Mouse (Mus musculus): ENCODE data around the gene Cd248.

The Cd248 gene

DNA sequence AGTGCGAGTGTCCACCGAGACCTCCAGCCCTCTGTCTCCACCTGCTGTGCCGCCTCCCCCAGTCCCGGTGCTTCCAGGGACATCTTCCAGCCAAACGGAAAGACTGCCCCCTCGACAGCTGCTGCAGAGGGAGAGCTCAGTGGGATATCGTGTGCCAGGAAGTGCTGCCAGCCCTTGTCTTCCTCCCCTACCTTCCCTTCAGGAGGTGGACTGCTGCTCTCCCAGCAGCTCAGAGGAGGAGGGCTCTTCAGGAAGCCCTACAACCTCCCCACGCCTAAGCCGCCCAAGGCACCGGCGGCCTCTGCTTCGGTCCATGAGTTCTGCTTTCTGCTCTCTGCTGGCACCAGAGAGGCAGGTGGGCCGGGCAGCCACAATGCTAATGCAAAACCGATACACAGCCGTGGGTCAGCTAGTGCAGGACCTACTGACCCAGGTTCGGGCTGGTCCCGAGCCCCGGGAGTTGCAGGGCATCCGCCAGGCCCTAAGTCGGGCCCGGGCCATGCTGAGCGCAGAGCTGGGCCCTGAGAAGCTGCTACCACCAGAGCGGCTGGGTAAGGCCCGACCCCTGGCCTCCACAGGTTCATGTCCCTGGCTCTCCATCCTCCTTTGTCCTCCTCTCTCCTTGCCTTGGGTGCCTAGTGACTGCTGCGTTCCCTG lies 15.6 kb upstream of the Cd248 start:
- DNase-seq: no peak

DNA sequence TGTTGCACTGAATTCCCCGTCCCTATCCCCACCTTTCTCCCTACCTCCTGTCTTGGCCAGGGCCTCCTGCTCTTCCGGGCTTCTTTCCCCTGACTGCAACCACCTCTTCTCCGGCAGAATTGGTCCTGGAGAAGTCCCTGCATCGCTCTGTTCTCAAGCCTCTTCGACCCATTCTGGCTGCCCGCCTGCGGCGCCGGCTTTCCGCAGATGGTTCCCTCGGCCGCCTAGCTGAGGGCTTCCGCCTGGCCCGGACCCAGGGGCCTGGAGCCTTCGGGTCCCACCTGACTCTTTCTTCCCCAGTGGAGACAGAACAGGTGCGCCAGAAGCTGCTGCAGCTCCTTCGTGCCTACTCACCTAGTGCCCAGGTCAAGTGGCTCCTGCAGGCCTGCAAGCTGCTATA lies 15.0 kb upstream of the Cd248 start:
- no peak for DNase-seq

DNA sequence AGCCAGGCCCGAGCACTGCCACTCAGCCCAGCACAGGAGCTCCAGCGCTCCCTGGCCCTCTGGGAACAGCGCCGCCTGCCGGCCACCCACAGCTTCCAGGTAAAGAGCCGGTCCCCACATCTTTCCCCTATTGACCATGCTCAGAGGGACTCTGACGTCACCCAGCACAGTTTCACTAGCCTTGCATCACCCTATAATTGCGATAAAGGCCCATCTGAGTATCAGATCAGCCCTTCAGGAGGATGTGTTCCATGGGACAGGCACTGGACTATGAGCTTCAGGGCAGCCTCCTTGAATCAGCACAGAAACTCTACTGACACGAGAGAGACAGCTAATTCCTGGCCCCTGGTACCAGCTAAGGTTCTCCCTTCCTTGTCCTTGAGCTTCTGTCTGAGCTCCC lies 14.0 kb upstream of the Cd248 start:
- DNase-seq: peak; percentile 81 to 86

DNA sequence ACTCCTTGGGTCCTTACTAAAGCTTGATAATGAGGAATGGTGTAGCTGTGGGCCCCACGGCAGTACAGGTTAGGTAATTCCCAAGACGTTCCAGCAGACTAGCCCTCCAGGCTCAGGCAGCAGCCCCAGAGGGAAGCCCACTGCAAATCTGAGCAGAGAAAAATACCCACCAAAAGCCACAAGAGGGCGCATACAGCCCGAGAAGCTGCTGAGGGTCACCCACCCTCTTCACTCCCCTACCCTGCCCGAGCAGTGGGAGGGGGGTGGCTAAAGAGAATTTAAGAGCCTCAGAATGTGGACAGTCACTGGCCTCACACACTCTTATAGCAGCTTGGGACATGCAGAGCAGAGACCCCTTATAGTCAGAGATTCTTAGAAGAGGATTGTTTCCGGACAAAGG lies 11.6 kb upstream of the Cd248 start:
- DNase-seq: peak; percentile 68 to 77

DNA sequence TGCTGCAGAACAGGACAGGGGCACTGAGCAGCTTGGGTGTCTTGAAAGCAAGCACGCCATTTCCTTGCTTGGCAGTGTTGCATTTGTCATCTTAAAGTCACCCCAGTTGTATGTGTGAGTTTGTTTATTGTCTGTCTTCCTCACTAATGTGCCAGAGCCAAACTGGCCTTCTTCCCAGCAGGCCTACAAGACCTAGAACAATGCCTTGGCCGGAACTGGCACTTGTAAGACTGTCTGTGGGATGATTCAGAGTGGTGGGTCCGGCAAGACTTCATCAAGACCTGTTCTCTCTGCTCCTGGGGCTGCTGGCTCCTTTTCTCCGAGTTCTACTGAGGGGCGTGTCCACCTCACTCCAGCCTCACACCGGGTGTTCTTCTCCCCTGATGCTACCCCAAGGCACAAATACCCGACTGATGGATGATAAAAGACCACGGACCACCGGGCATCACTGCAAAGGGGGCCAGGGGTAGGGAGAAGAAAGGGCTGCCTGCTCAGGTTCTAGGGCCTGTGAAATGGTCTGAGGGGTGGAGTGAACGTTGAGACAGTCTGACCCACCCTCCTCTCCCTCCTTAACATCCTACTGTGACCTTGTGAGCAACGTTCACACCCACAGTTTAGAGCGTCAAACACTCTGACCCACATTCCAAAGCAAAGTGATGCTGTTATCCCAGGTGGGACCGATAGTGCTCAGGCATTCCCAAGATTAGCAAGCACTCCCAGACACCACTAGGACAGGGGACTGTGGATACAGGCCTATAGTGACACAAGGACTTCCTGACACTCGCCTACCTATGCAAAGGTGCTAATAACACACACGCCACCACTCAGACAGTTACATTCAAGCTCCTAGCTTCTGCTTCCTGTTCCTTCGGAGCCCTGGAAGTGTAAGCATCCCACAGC lies 9.8 kb upstream of the Cd248 start:
- no peak for DNase-seq

DNA sequence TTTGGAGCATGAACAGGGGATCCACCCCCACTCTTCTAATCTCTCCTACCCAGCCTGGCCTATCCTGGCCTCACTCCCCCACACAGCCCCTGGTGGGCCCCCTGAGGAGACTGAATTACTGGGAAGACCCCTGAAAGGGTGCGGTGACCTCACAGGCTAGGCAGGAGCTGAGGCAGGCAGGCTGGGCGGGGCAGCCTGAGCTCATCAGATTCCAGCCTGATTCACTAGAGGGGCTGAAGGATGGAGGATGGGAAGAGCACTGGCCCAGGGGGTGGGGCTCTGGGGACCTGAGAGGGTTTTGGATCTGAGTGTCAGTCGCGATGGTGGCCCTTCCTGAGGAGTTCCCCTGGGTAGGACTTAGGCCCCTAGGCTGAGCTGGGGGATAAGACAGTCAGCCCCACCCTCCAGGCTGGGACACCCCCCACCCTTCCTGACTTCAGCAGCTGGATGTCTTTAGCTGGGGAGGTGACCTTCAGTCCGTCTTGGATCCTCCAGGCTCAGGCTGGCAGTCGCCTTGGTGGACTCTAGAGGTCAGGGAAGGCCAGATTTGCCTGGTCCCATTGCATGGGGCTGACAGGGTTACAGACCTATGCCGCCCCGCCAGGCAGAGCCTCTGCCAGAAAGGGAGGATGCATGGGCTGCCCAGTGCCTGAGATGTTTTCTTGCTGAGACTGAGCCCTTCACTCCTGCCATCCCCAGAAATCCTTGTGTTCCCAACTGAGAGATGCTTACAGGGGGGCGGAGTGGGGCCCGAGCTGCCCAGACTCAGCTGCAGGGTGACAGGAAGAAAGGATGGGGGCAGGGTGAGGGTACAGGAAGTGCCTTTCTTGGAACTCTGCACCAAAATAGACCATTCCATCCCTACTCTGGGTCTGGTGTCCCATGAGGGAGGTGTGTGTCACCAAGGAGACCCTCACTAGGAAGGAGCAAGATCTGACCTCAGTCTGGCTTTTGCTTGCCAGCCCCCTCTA lies 8.8 kb upstream of the Cd248 start:
- DNase-seq: peak in 1 of 2 experiments; percentile 57

DNA sequence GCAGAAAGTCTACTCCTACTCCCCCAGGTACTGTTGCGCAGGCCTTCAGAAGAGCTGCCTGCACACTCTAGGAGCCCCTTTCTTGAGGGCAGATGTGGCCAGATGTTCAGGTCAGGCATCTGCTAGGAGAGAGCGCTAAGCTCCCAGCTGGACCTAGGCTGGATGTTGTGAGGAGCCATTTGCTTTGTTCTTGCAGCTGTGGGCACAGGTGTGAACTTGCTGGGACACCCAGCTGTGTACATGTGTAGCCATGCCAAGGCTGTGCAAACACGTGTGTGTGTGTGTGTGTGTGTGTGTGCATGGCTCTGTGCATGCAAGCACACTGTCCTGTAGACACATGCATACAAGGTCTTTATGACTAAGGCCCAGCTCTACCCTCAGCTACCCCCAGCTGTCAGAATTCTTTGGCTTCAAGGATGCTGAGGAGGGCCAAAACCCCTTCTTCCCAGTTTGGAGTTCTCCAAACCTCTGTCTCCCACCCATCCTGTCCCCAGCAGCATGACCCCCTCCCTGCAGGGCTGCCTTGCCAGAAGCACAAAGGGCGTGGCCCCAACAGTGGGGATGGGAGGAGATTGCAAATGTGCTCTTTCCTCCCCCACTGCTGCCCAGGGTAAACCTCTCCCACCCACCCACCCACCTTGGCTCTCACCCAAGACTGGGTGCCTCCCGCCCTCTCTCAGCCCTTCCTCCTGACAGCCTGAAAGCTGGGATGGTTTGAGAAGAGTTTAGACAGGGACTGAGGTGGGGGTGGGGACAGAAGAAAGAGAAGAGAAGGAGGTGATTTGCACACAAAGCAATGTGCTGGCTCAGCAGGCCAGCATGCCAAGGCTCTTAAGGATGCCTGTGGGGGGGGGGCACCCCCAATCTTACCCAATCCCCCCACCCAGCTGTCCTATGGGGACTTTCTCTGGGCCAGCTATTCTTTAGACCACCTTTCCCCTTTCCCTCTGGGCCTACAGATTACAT lies 7.2 kb upstream of the Cd248 start:
- DNase-seq: peak; percentile 45 to 47

DNA sequence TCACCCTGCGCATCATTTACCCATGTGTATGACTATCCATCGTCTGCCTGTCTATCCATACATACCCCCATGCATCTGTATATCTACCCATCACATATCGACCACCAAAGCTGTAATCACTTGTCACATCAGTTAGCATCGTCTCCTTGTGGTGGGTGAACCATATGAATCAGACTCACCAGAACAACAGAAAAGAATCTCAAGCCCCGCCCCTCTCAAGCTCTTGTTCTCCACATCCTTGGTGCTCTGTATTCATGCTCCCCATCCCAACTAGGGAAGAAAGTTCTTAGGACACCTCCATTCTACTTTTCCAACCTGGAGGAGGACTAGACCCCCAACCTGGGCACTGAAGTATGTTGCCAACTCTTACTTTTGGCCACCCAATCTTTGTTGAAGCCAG lies 5.8 kb upstream of the Cd248 start:
- no peak for DNase-seq

DNA sequence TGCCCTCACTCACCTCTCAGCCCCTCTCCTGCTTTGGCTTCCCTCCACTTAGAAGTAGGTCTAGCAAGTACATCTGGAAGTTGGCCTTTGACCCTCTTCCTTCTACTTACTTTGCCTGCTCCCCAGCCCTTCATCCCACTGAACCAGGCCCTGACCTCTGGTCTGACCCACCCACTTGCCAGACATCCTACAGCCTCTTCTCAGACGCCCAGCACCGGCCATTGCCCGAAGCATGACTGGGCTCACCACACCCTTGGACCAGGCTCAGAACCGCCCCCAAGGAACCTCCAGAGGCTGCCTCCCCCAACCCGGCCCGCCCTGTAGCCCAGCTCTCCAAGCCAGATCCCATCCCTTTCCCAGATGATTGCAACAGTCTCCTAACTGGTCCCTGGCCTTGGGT lies 5.4 kb upstream of the Cd248 start:
- no peak for DNase-seq

DNA sequence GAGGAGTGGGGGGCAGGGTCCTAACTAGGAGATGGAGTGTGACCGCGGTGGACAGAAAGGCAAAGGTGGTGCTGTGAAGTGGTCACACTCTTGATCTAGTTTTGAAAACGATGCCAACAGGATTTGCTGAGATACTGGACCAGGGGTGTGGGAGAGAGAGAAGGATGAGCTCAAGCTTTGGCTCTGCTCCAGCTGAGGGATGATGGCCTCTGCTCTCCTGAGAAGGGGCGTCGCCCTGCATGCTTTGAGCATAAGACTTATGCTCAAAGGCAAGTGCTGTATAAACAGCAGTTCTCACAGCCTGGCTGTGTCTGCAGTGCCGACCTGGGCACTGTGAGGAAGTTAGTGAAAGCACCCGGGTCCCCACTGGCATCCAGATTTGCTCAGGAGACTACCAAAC lies 2.8 kb upstream of the Cd248 start:
- DNase-seq: peak in 1 of 2 experiments; percentile 45

DNA sequence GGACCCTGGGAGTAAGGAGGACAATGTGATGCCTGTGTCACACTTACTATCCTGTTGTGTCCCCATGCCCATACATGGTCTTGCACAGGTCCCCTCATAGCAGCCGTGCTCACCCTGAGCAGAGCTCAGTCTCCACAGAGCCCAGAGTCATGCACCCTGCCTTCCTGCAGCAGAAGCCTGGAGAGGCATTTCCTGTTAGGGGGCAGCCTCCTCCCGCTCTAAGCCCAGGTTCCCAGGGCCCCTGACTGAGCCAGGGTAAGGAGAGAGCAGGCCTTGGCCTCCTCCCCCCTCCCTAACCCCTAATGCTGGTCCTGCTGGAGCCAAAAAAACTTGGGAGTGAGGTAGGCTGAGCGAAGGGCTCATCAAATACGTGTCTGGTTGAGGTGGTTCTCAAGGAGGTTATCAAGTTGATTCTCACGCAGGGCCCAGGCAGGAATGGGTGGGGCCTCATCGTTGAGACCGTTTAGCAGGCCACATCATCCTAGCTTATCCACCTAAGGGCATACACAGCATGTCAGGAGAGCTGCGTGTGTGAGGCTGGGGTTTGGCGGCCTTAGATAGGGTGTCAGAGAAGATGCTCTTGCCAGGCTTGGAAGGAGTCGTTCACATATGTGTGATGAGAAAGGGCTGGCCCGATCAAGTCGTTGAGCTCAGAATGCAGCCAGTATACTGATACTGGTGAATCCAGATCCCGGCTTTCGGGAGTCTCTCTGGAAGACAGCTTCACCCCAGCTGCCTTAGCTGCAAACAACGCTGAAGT lies 658 bp upstream of the Cd248 start:
- peak in 1 of 2 experiments; percentile 40 for DNase-seq

DNA sequence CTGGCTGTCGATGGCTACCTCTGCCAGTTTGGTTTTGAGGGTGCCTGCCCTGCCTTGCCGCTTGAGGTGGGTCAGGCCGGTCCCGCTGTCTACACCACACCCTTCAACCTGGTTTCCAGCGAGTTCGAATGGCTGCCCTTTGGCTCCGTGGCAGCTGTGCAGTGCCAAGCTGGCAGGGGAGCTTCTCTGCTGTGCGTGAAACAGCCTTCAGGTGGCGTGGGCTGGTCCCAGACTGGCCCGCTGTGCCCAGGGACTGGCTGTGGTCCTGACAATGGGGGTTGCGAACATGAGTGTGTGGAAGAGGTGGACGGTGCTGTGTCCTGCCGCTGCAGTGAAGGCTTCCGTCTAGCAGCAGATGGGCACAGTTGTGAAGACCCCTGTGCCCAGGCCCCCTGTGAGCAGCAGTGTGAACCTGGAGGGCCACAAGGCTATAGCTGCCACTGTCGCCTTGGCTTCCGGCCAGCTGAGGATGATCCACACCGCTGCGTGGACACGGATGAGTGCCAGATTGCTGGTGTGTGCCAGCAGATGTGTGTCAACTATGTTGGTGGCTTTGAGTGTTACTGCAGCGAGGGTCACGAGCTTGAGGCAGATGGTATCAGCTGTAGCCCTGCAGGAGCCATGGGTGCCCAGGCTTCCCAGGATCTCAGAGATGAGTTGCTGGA lies 824 bp downstream of the Cd248 start:
- DNase-seq: peak; percentile 52 to 56

DNA sequence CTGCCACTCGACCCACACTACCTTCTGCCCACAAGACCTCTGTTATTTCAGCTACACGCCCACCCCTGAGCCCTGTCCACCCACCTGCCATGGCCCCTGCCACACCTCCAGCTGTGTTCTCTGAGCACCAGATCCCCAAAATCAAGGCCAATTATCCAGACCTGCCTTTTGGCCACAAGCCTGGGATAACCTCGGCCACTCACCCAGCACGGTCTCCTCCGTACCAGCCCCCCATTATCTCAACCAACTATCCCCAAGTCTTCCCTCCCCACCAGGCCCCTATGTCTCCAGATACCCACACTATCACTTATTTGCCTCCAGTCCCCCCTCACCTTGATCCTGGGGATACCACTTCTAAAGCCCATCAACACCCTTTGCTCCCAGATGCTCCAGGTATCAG lies 1.6 kb downstream of the Cd248 start:
- DNase-seq: no peak

DNA sequence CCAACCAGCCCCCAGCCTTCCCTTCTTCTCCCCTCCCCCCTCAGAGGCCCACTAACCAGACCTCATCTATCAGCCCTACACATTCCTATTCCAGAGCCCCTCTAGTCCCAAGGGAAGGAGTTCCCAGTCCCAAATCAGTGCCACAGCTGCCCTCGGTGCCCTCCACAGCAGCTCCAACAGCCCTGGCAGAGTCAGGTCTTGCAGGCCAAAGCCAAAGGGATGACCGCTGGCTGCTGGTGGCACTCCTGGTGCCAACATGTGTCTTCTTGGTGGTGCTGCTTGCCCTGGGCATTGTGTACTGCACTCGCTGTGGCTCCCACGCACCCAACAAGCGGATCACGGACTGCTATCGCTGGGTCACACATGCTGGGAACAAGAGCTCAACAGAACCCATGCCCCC lies 2.1 kb downstream of the Cd248 start:
- no peak for DNase-seq

DNA sequence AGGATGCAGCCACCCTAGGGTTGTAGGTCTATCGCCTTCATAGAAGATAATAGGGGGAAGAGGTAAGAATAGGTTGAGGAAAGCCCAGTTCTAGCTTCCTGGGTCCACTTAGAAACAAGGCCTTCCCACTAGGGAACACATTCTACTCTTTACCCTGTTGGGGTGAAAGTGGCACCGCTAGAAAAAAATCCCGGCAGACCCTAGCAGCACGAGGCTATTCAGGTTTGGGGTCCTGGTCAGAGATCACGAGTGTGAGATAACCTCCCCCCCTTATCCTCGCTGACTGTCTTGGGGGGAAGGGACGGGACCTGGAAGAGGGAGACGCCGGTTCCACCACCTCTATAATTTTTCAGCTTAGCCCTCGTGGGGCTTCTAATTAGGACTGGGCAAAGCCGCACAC lies 3.2 kb downstream of the Cd248 start:
- DNase-seq: no peak

DNA sequence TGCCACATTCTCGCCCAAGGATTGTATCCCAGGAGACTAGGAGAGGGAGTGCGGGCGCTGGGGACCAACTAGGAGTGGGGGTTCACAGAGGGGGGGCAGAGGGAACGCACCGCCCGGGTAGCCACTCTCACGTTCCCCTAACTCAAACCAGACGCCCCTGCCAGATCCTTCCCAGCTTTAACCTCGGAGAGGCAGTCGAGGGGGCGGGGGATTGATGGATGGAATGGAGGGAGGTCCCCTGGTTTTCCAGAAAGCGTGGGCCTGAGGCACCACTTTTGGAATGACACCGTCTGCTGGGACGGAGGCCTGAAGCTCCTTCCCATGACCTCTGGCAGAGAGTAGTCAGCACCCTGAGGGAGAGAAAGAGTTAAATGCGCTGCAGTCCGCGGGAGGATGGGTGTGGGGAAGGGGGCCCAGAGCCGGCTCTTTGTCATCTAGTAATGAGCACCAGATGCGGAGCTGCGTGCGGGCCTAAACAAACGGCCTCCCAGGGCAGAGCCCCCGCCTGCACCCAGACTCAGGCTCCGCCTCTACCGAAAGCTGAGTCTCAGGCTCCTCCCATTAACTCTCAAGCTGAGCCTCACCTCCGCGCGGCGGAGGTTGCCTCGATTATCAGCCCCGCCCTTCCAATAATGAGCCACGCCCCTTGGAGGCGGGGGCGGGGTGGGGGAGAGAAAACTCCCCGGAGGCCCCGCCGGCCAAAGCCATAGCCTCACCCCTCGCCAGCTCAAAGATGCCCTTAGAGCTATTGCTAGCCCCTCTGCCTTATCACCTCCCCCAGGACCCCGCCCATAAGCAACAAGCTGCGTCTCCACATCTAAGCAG lies 3.9 kb downstream of the Cd248 start:
- peak; percentile 83 to 89 for DNase-seq

DNA sequence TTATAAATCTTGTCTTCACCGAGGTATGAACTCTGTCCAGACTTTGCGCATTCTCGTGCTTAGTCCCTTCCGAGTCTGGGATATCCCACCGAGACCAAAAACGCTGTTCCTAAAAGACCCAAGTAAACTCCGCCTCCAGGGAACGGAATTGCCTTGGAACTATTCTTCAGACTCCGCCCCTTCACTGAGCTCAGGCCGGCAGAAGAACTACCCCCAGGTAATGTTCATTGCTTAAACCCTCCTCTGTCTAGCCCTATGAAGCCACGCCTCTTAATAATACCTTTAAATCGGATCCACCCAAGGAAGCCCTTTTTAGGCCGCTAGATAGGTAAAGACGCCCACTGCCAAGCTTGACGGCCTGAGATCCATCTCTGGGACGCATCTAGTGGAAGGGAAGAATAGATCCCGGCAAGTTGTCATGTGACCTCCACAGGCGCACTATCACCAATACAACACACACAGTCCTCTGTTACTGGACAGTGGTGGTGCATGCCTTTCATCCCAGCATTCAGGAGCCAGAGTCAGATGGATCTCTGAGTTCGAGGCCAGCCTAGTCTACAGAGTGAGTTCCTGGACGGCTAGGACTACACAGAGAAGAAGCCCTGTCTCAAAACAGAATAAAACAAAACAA lies 4.6 kb downstream of the Cd248 start:
- peak in 1 of 2 experiments; percentile 59 for DNase-seq

DNA sequence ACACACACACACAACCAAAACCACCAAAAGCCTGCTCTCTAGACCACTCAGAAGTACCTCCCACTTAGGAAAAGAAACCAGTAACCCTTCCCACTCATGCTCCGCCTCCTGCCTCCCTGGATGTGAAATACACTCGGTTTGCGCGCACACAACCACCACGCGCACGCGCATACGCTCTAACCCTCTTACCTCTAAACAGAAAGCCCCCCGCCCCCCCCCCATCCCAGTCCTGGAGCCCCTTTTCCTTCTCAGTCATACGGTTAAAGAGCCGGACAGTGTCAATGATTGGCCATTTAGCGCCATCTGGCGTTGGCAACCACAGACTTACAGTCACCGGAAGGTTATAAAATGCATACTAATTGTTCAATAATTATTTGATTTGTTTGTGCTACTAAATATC lies 5.2 kb downstream of the Cd248 start:
- DNase-seq: peak; percentile 84 to 85

DNA sequence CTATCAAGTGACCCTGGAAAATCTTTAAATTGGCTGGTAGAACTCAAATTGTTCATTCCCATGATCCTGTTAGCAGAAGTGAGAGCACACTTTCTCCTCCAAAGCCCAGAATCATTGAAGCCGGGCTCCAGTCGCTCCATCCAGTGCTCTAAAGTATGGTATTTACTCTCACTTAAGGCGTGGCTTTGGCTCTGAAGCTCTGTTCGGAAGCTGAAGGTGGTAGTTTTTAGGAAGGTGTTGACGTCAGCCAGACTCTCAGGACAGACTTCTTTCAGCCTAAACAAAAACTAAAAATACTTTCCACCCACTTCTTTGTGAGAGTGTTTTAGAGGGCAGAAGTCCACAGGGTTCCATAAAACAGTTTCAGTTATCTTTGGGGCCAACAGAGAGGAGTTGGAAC lies 5.6 kb downstream of the Cd248 start:
- DNase-seq: no peak
